Mouse (Mus musculus): Measurements from ENCODE around the gene Gm49661.

Gene Gm49661

GRCm38 (mm10) chr8:84969241-84970134 is at the start of gene Gm49661, which contains the start of the genes Prdx2 and Rnaseh2a:
Gm49661 (minus strand) TSS chr8:84969433.
Prdx2 (plus strand) TSS chr8:84969587.
Rnaseh2a (minus strand) TSS chr8:84969767.
- peak; percentile 89 for DNase-seq

DNA sequence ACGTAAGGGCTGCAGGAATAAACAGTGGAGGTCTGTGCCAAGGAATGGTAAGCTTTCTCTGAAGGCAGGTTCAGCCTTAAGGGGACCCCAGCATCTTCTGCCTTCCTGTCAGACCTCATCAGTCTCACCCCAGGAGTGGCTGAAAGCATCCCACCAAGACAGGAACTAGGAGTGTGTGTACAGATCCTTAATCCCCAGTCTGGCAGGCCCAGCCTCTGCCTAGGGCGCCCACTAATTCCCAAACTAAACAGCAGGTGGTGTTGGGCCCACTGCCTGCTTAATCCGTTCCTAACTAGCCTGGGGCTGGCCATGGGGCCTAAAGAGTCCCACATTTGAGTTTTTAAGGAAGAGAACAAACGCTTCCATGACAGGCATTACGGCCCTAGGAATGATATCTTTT is 48.0 kb upstream of the Gm49661 start:
- DNase-seq = no peak

- no peak for DNase-seq
These were observed 47.5 kb upstream of the Gm49661 start for GRCm38 (mm10) chr8:85016724-85017123.

DNA sequence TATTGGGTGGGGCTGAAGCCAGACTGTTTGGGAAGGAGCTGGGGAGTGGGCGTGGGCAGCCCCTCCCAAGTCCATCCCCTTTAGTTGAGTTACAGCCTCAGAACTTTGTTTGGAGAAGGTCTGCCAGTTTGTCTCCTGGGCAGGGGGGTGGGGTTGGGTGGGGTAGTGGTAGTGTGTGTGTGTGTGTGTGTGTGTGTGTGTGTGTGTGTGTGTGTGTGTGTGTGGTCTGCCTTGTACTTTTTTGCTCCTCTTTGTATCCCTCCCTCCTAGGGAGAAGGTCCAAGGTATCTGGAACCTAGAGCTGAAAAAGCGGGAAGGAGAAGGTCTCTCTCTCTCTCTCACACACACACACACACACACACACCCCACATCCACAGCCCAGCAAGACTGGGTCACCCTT is 45.2 kb upstream of the Gm49661 start, which contains the start of gene Best2:
Gene Best2 (minus strand): TSS at position 101 of the 400 bp plus-strand sequence.
- DNase-seq = no peak

- DNase-seq = peak; percentile 80
These were observed 44.1 kb upstream of the Gm49661 start for GRCm38 (mm10) chr8:85013230-85013840.

- no peak for DNase-seq
These were observed 42.0 kb upstream of the Gm49661 start for GRCm38 (mm10) chr8:85011242-85011641.

- no peak for DNase-seq
These were observed 38.5 kb upstream of the Gm49661 start for GRCm38 (mm10) chr8:85007686-85008085.

DNA sequence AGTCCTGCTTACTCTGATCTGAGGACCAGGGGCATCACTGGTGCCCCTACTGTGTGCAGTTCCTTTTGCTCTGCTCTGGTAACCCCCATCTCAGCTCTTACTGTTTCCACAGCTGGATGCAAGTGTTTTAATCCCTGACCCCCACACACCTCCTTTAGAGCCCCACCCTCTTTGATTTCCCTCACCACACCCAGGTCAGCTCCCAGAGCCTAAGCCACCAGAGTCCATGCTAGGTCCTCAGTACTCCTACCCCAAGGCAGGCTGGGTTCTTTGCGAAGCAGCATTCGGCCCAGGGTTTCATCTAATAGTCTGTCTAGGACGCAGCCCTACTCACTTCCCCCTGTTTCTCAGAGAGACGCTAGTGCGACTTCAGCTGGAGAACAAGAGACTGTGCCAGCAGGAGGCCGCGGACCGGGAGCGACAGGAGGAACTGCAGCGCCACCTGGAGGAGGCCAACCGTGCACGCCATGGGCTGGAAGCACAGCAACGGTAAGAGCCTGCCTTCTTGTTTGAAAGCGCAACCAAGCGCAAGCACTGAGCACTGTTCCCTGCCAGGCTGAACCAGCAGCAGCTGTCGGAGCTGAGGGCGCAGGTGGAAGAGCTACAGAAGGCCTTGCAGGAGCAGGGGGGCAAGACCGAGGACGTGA is 28.5 kb upstream of the Gm49661 start:
- peak; percentile 89 for DNase-seq

DNA sequence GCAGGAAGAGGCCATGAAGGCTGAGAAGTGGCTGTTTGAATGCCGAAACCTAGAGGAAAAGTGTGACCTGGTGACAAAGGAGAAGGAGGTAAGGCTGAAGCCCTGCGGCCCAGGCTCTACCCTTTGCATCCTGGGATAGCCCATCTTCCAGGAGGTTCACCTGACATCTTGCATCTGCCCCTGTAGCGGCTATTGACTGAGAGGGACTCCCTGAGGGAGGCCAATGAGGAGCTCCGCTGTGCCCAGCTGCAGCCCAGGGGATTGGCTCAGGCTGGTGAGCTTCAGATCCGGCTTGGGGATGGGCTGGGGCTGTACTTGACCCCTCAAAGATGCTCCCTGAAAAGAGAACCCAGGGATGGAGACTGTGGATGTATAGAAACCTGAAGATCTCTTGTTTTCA is 27.7 kb upstream of the Gm49661 start:
- no peak for DNase-seq

DNA sequence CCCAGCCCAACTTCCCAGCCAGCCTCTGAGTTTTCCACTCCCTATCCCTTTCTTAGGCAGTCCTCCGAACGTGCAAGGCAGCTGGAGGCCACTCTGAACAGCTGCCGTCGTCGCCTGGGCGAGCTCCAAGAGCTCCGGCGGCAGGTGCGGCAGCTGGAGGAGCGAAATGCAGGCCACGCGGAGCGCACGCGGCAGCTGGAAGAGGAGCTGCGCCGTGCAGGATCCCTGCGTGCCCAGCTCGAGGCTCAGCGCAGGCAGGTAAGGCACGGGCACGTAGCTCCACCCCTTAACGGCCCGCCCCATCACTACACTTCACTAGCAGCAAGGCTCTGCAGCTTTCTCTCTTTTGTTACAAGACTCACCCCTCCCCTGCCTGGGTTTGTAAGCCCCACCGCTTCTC is 26.4 kb upstream of the Gm49661 start:
- no peak for DNase-seq

- no peak for DNase-seq
These were observed 25.1 kb upstream of the Gm49661 start for GRCm38 (mm10) chr8:84994375-84994774.

GRCm38 (mm10) chr8:84990836-84991235 is 21.6 kb upstream of the Gm49661 start:
- peak; percentile 93 for DNase-seq

GRCm38 (mm10) chr8:84990349-84990748 is 21.1 kb upstream of the Gm49661 start, which contains the start of gene Hook2:
Hook2 (plus strand) TSS chr8:84990603.
- DNase-seq = peak; percentile 99

GRCm38 (mm10) chr8:84989810-84990209 is 20.6 kb upstream of the Gm49661 start:
- peak; percentile 95 for DNase-seq

- DNase-seq = peak; percentile 91
These were observed 20.1 kb upstream of the Gm49661 start for GRCm38 (mm10) chr8:84989311-84989731.

GRCm38 (mm10) chr8:84987903-84988302 is 18.7 kb upstream of the Gm49661 start:
- DNase-seq = no peak

DNA sequence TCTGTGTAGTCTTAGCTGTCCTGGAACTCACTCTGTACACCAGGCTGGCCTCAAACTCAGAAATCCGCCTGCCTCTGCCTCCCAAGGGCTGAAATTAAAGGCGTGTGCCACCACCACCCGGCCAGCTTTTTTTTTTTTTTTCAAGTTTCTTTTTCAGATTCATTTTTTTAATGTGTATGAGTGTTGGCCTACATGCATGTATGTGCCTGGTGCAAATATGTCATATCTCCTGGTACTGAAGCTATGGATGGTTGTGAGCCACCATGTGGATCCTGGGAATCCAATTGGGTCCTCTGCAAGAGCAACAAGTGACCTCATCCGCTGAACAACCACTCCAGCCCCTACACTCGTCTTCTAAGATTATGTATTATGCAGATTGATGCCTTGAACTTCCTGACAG is 18.2 kb upstream of the Gm49661 start:
- DNase-seq = no peak

- no peak for DNase-seq
These were observed 17.2 kb upstream of the Gm49661 start for GRCm38 (mm10) chr8:84986379-84986945.

DNA sequence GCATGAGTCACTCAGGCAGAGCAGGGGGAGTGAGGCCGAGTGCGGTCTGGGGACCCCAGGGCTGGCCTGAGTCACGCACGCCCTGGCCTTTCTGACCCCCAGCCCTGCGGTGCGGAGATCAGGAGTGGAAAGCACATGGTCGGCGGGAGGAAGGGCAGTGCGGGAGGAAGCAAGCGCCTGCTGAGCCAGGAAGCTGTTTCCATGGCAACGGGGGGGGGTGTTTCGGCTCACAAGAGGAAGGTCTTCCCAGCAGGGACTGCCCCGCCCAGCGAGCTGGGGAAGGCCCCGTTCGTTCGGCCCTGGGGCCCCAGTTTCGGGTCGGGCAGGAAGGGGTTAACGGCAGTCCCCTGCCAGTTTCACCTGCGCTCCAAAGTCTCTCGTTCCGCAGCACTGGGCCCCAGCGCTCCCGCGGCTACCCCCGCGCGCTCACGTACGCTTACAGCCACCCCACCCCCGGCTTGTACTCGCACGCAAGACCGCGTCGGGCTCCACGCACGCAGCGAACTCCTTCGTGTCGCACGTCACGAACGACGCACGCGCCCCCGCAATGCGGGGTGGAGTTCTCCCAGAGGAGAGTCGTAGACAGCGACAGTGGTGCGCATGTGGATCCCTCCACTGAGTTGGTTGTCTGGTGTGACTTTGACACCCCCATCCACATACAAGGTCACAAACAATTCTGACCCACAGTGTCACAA is 16.6 kb upstream of the Gm49661 start:
- peak; percentile 95 for DNase-seq

GRCm38 (mm10) chr8:84985049-84985683 is 15.9 kb upstream of the Gm49661 start:
- no peak for DNase-seq

- peak; percentile 81 for DNase-seq
These were observed 15.2 kb upstream of the Gm49661 start for GRCm38 (mm10) chr8:84984294-84985048.

Data from kidney, postnatal 14 days (tissue).